Mouse (Mus musculus) C2C12 (cell line): ENCODE measurements around the gene Tcf7l1.

Experiments
- CEBPB ChIP-seq: IDR thresholded peaks from one replicate; pipeline ENCODE4 v1.6.1; 2011; ENCODE audit warnings: low read depth, mild to moderate bottlenecking, control low read depth, moderate library complexity
- CTCF ChIP-seq: IDR thresholded peaks from one replicate; pipeline ENCODE4 v1.5.1; 2011; ENCODE audit not compliant: control insufficient read depth, insufficient read depth, insufficient read length
- FOSL1 ChIP-seq: IDR thresholded peaks from one replicate; pipeline ENCODE4 v1.8.0; 2011; ENCODE audit warnings: mild to moderate bottlenecking, low read length; ENCODE audit not compliant: poor library complexity, insufficient read depth, severe bottlenecking
- MAX ChIP-seq: IDR thresholded peaks from one replicate; pipeline ENCODE4 v1.6.1; 2011; ENCODE audit warnings: mild to moderate bottlenecking, control low read depth
- MYOD1 ChIP-seq: IDR thresholded peaks from one replicate; pipeline ENCODE4 v1.6.1; 2011; ENCODE audit warnings: low read depth; ENCODE audit not compliant: control insufficient read depth, insufficient read length
- MYOG ChIP-seq: IDR thresholded peaks from one replicate; pipeline ENCODE4 v1.6.1; 2011; ENCODE audit not compliant: control insufficient read depth, insufficient read length; ENCODE audit errors: extremely low read depth
- USF1 ChIP-seq: IDR thresholded peaks from one replicate; pipeline ENCODE4 v1.6.1; 2011; ENCODE audit warnings: low read depth, mild to moderate bottlenecking, control low read depth, moderate library complexity

- TF ChIP-seq CTCF (no peak), MAX (no peak), FOSL1 (no peak), USF1 (no peak), MYOG (no peak), MYOD1 (no peak), CEBPB (no peak)
Observed at GRCm38 (mm10) chr6:72634311-72634710, 154.7 kb downstream of the Tcf7l1 start.
